Mouse (Mus musculus): ENCODE measurements around the gene Ccser1. TPM values are rescaled to one million over a fixed set of nuclear protein-coding genes. Genes with fewer than 3 reads are reported as not detected.
"Not testable (repeated sequence)": the region's sequence is repeated elsewhere in the genome, so short reads cannot be mapped to it uniquely, and the experiment has no call there.

Ccser1 gene
- polyA plus RNA-seq, 1 experiment from 2014 or later = 2.2 TPM

GRCm38 (mm10) chr6:61902715-61903114 is 722.6 kb downstream of the Ccser1 start:
- no peak overlapping the region for H3K4me2 ChIP-seq
- no peaks in the 10 kb centered on the region for H3K36me3 ChIP-seq
- no peak overlapping the region for H3K4me3 ChIP-seq
- H3K4me1 ChIP-seq (replicated peaks) = no peaks in the 10 kb centered on the region
- no peaks in the 10 kb centered on the region for H3K9me3 ChIP-seq (replicated peaks)
- 17% methylated on average over 1 of the region's 1 CpGs for whole genome bisulfite sequencing
- H3K27ac ChIP-seq (ENCODE audit: poor library complexity, severe bottlenecking) = no peak overlapping the region
- no peak for ATAC-seq (ENCODE audit: insufficient number of reproducible peaks, low FRiP score)
- no peaks in the 10 kb centered on the region for H3K27me3 ChIP-seq (replicated peaks)
- no peak overlapping the region for H3K9ac ChIP-seq

GRCm38 (mm10) chr6:61912896-61913295 is 732.8 kb downstream of the Ccser1 start:
- H3K9me3 ChIP-seq (replicated peaks) = no peaks in the 10 kb centered on the region
- H3K27ac ChIP-seq (ENCODE audit: poor library complexity, severe bottlenecking) = no peak overlapping the region
- H3K27me3 ChIP-seq (replicated peaks) = no peaks in the 10 kb centered on the region
- H3K36me3 ChIP-seq = no peaks in the 10 kb centered on the region
- no peak overlapping the region for H3K4me3 ChIP-seq
- no peak overlapping the region for H3K4me2 ChIP-seq
- no peak overlapping the region for H3K9ac ChIP-seq
- no peak for ATAC-seq (ENCODE audit: insufficient number of reproducible peaks, low FRiP score)
- H3K4me1 ChIP-seq (replicated peaks) = no peaks in the 10 kb centered on the region
- 79% methylated on average over 3 of the region's 3 CpGs for WGBS

DNA sequence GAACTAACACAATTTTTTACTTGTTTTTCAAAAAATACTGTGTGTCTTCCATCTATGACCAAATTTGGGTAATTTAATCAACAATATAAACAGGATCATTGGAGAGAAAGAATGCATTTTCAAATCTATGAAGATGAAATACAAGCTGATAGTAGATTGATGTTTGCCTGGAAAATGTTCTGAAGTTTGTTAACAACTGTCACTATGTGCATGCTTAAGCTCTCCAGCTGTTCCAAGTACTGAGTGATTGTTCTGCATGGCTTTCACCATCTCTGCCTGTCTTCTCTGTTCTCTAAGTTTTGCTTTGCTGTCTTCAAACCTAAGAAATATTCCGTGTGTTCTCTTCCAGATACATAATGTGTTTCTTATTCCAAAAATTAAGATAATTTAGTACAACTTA is 751.5 kb downstream of the Ccser1 start:
- no peak overlapping the region for H3K4me2 ChIP-seq
- no peak overlapping the region for H3K4me3 ChIP-seq
- no peaks in the 10 kb centered on the region for H3K27me3 ChIP-seq (replicated peaks)
- ATAC-seq (ENCODE audit: insufficient number of reproducible peaks, low FRiP score) = no peak
- no peak overlapping the region for H3K27ac ChIP-seq (ENCODE audit: poor library complexity, severe bottlenecking)
- H3K9ac ChIP-seq = no peak overlapping the region
- no peaks in the 10 kb centered on the region for H3K9me3 ChIP-seq (replicated peaks)
- no peaks in the 10 kb centered on the region for H3K4me1 ChIP-seq (replicated peaks)
- H3K36me3 ChIP-seq = no peaks in the 10 kb centered on the region
- 50% methylated on average over 1 of the region's 1 CpGs for WGBS

DNA sequence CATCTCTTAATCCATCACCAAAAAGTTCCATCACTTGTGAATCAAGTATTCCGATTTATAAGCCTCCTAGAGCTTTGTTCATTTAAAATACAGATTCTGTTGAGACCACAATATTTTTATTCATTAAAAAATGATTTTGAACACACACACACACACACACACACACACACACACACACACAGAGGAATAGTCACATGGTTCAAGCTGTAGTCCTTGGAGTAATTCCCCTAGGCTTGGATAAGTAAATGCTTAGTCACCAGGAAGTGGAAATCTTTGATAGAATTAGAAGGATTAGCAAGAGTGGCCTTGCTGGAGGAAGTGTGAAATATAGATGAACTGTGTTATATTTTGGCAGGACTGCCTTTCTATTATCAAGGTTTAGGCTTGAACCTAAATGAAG is 756.5 kb downstream of the Ccser1 start:
- WGBS = 83% methylated on average over 1 of the region's 1 CpGs
- no peak overlapping the region for H3K27ac ChIP-seq (ENCODE audit: poor library complexity, severe bottlenecking)
- no peaks in the 10 kb centered on the region for H3K9me3 ChIP-seq (replicated peaks)
- no peak overlapping the region for H3K4me2 ChIP-seq
- H3K4me1 ChIP-seq (replicated peaks) = no peaks in the 10 kb centered on the region
- H3K36me3 ChIP-seq = no peaks in the 10 kb centered on the region
- no peak overlapping the region for H3K9ac ChIP-seq
- ATAC-seq (ENCODE audit: insufficient number of reproducible peaks, low FRiP score) = no peak
- no peak overlapping the region for H3K4me3 ChIP-seq
- H3K27me3 ChIP-seq (replicated peaks) = no peaks in the 10 kb centered on the region

GRCm38 (mm10) chr6:61939236-61939635 is 759.1 kb downstream of the Ccser1 start:
- WGBS = 70% methylated on average over 1 of the region's 1 CpGs
- H3K9ac ChIP-seq = no peak overlapping the region
- H3K27ac ChIP-seq (ENCODE audit: poor library complexity, severe bottlenecking) = no peak overlapping the region
- no peak for ATAC-seq (ENCODE audit: insufficient number of reproducible peaks, low FRiP score)
- H3K27me3 ChIP-seq (replicated peaks) = no peaks in the 10 kb centered on the region
- no peaks in the 10 kb centered on the region for H3K36me3 ChIP-seq
- H3K4me1 ChIP-seq (replicated peaks) = no peaks in the 10 kb centered on the region
- no peaks in the 10 kb centered on the region for H3K9me3 ChIP-seq (replicated peaks)
- H3K4me3 ChIP-seq = no peak overlapping the region
- no peak overlapping the region for H3K4me2 ChIP-seq

GRCm38 (mm10) chr6:61953703-61954102 is 773.6 kb downstream of the Ccser1 start:
- Histone ChIP-seq H3K9ac (no peak overlapping the region), H3K27me3 (replicated peaks) (no peaks in the 10 kb centered on the region), H3K4me3 (no peak overlapping the region), H3K4me1 (replicated peaks) (no peaks in the 10 kb centered on the region), H3K27ac (ENCODE audit: poor library complexity, severe bottlenecking) (no peak overlapping the region), H3K4me2 (no peak overlapping the region), H3K9me3 (replicated peaks) (no peaks in the 10 kb centered on the region), H3K36me3 (no peaks in the 10 kb centered on the region)
- no peak for ATAC-seq (ENCODE audit: insufficient number of reproducible peaks, low FRiP score)
- WGBS = 84% methylated on average over 2 of the region's 2 CpGs

- ATAC-seq (ENCODE audit: insufficient number of reproducible peaks, low FRiP score) = no peak
- Histone ChIP-seq H3K4me3 (no peak overlapping the region), H3K27ac (ENCODE audit: poor library complexity, severe bottlenecking) (no peak overlapping the region), H3K36me3 (no peaks in the 10 kb centered on the region), H3K4me2 (no peak overlapping the region), H3K4me1 (replicated peaks) (no peaks in the 10 kb centered on the region), H3K27me3 (replicated peaks) (no peaks in the 10 kb centered on the region), H3K9me3 (replicated peaks) (no peaks in the 10 kb centered on the region), H3K9ac (no peak overlapping the region)
- WGBS = 65% methylated on average over 2 of the region's 2 CpGs
Measured at GRCm38 (mm10) chr6:61976878-61977277, 796.8 kb downstream of the Ccser1 start.

DNA sequence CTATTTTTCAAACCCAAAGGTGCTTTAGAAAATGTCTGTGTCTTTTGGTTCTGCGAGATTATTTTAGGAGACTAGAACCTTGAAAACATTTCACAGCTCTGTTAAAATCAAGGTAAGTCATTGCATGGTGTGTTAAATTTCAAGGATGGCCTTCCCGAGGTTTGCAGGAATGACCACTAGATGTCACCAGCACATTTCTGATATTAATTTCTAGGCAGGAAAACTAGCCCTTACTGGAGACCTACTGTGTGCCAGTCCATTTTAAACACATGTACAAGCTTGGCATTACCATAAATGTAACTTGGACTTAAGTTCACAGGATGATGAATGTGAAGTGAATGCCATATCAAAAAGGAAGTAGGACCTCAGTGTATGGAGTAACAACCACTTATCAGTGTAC is 798.3 kb downstream of the Ccser1 start:
- Histone ChIP-seq H3K27me3 (replicated peaks) (no peaks in the 10 kb centered on the region), H3K9me3 (replicated peaks) (no peaks in the 10 kb centered on the region), H3K9ac (no peak overlapping the region), H3K27ac (ENCODE audit: poor library complexity, severe bottlenecking) (no peak overlapping the region), H3K4me1 (replicated peaks) (no peaks in the 10 kb centered on the region), H3K4me2 (no peak overlapping the region), H3K4me3 (no peak overlapping the region), H3K36me3 (no peaks in the 10 kb centered on the region)
- WGBS = 21% methylated on average over 2 of the region's 2 CpGs
- no peak for ATAC-seq (ENCODE audit: insufficient number of reproducible peaks, low FRiP score)

- Histone ChIP-seq H3K36me3 (no peaks in the 10 kb centered on the region), H3K27me3 (replicated peaks) (no peaks in the 10 kb centered on the region), H3K27ac (ENCODE audit: poor library complexity, severe bottlenecking) (no peak overlapping the region), H3K4me1 (replicated peaks) (no peaks in the 10 kb centered on the region), H3K9me3 (replicated peaks) (no peaks in the 10 kb centered on the region), H3K9ac (no peak overlapping the region), H3K4me3 (no peak overlapping the region), H3K4me2 (no peak overlapping the region)
- no peak for ATAC-seq (ENCODE audit: insufficient number of reproducible peaks, low FRiP score)
Measured at GRCm38 (mm10) chr6:62014374-62014773, 834.2 kb downstream of the Ccser1 start.

- ATAC-seq (ENCODE audit: insufficient number of reproducible peaks, low FRiP score) = no peak
- no peaks in the 10 kb centered on the region for H3K9me3 ChIP-seq (replicated peaks)
- H3K27ac ChIP-seq (ENCODE audit: poor library complexity, severe bottlenecking) = no peak overlapping the region
- 41% methylated on average over 1 of the region's 1 CpGs for WGBS
- H3K4me3 ChIP-seq = no peak overlapping the region
- no peaks in the 10 kb centered on the region for H3K27me3 ChIP-seq (replicated peaks)
- no peaks in the 10 kb centered on the region for H3K36me3 ChIP-seq
- no peak overlapping the region for H3K9ac ChIP-seq
- H3K4me2 ChIP-seq = no peak overlapping the region
- no peaks in the 10 kb centered on the region for H3K4me1 ChIP-seq (replicated peaks)
Measured at GRCm38 (mm10) chr6:62044454-62044853, 864.3 kb downstream of the Ccser1 start.

GRCm38 (mm10) chr6:62045042-62045441 is 864.9 kb downstream of the Ccser1 start:
- H3K27ac ChIP-seq (ENCODE audit: poor library complexity, severe bottlenecking) = not testable (repeated sequence)

GRCm38 (mm10) chr6:62055276-62055675 is 875.2 kb downstream of the Ccser1 start:
- Histone ChIP-seq H3K4me1 (replicated peaks) (no peaks in the 10 kb centered on the region), H3K9ac (no peak overlapping the region), H3K27me3 (replicated peaks) (no peaks in the 10 kb centered on the region), H3K9me3 (replicated peaks) (no peaks in the 10 kb centered on the region), H3K4me2 (no peak overlapping the region), H3K36me3 (no peaks in the 10 kb centered on the region), H3K4me3 (no peak overlapping the region), H3K27ac (ENCODE audit: poor library complexity, severe bottlenecking) (no peak overlapping the region)
- no peak for ATAC-seq (ENCODE audit: insufficient number of reproducible peaks, low FRiP score)
- WGBS = 80% methylated on average over 2 of the region's 2 CpGs

More at GRCm38 (mm10) chr6:62045042-62045441, 864.9 kb downstream of the Ccser1 start:
- 69% methylated on average over 1 of the region's 1 CpGs for WGBS
- not testable (repeated sequence) for ATAC-seq (ENCODE audit: insufficient number of reproducible peaks, low FRiP score); H3K9me3 ChIP-seq (replicated peaks); H3K4me1 ChIP-seq (replicated peaks); H3K27me3 ChIP-seq (replicated peaks); H3K9ac ChIP-seq; H3K4me3 ChIP-seq; H3K36me3 ChIP-seq; H3K4me2 ChIP-seq

Data from heart, embryonic 12.5 days (tissue).